Mouse (Mus musculus): ENCODE data around the gene Olfr1329.
"Not testable (repeated sequence)": the region's sequence is repeated elsewhere in the genome, so short reads cannot be mapped to it uniquely, and the experiment has no call there.

Olfr1329 gene

DNA sequence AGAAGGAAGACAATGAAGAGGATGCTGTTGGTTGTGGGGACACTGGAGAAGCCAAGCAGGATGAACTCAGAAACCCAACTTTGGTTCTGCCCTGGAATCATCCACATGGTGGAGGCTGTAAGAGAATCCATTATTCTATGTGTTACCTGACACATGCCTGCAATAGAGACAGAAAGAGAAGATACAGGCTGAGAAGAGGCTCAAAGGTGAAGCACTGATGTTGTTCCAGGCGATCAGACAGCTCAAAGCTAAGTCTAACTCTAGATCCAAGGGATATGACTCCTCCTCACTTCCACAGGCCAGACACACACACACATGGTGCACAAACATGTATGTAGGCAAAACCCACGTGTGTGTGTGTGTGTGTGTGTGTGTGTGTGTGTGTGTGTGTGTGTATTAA, at the start of gene Olfr1329:
Olfr1329 (minus strand) TSS at position 101 of the 400 bp plus-strand sequence.
- DNase-seq (ENCODE audit: low spot score in 2 of 2) = not testable (repeated sequence)

- no peak for DNase-seq (ENCODE audit: low spot score in 2 of 2)
Observed at GRCm38 (mm10) chr4:118961141-118961628, 43.9 kb upstream of the Olfr1329 start, which contains the start of gene Lao1. TSS of gene Lao1 (plus strand) at chr4:118961578.

GRCm38 (mm10) chr4:118958812-118959211, 41.5 kb upstream of the Olfr1329 start:
- no peak for DNase-seq (ENCODE audit: low spot score in 2 of 2)

GRCm38 (mm10) chr4:118938512-118938911, 21.2 kb upstream of the Olfr1329 start, which contains the start of gene Olfr1328:
TSS of gene Olfr1328 (minus strand) at chr4:118938612.
- no peak for DNase-seq (ENCODE audit: low spot score in 2 of 2)

GRCm38 (mm10) chr4:118931326-118931725, 14.1 kb upstream of the Olfr1329 start:
- not testable (repeated sequence) for DNase-seq (ENCODE audit: low spot score in 2 of 2)

DNA sequence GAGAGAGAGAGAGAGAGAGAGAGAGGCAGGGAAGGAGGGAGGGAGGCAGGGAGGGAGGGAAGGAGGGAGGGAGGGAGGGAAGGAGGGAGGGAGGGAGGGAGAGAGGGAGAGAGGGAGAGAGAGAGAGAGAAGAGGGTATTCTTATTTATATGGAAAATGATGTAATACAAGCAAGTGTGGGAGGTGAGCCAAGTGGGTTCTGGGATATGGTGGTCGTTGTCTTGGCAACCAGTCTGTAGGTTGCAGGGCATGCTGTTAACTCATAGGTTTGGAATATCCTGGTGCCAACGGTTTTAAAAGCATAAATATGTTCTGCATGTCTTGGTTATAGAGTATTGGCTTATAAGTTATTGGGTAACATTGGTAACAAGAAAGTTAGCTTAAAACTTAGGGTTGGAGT, 15.3 kb downstream of the Olfr1329 start:
- no peak for DNase-seq (ENCODE audit: low spot score in 2 of 2)

DNA sequence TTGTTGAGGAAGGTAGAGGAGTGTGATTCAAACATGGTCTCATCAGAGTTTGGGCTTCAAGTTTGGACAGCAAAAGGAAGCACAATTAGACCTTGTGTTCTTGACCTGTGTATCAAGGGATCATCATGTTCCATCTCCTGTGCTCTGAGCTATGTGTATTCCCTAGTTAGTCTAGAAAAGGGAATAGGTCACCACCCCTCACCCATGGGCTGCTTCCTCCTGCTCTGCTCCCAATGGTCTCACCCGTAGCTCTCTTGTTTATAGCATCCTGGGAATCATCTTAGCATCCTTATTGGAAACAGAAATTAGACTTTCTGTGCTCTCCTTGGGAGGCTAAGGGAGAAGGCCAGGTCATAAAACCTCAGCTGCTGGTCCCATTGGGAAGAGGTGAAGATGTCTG, 29.0 kb downstream of the Olfr1329 start, which contains the start of gene Olfr1330:
Olfr1330 (plus strand) TSS at position 301 of the 400 bp plus-strand sequence.
- DNase-seq (ENCODE audit: low spot score in 2 of 2) = no peak

DNA sequence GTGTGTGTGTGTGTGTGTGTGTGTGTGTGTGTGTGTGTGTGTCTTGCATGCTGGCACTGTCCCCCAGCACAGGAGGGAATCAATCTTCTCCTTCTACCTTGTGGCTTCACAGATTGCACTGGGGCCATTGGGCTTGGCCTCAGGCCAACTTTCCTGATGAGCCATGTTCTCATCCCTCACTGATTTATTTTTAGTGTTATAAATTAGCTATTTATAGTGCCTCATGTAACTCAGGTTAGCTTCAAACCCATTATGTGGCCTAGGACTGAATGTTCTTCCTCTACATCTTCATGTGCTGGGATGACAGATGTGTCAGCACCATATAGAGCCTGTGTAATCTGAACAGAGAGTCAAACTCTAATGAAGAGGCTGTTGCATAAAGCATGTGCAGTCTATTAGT, 49.7 kb downstream of the Olfr1329 start:
- no peak for DNase-seq (ENCODE audit: low spot score in 2 of 2)

All from thymus, postnatal 10 days (tissue).